Mouse (Mus musculus): ENCODE data around the gene Fate1. TPM values are rescaled to one million over a fixed set of nuclear protein-coding genes. Genes with fewer than 3 reads are reported as not detected.

The Fate1 gene
- polyA plus RNA-seq, 2 experiments = 0.25 TPM; not detected in 1

DNA sequence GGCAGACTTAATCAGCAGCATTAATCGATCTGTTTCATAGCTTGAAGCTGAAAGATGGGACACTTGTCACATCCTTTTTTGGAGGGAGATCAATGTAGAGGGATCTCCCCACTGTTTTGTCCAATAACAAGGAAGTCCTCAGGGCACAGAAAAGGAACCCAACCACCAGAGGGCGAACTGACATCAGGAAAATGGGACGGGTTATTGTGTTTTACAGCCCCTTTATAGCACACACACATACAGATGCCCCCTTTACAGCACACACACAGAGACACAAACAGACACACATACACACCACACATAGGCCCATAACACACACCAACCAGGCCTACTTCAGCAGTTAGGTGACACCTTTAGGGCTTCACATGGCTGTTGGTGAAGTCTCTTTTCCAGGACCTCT is 40.0 kb downstream of the Fate1 start:
- no peaks in the 10 kb centered on the region for H3K36me3 ChIP-seq (ENCODE audit: control insufficient read depth, insufficient read depth, low read length)
- no peak for ATAC-seq (ENCODE audit: low FRiP score, low read depth)
- no peaks in the 10 kb centered on the region for H3K9me3 ChIP-seq (ENCODE audit: control insufficient read depth, low read length)
- no peaks in the 10 kb centered on the region for H3K27me3 ChIP-seq (ENCODE audit: control insufficient read depth, insufficient read depth, low read length)
- H3K4me2 ChIP-seq (replicated peaks; ENCODE audit: low read depth, low read length, severe bottlenecking) = no peak overlapping the region
- no peak overlapping the region for H3K9ac ChIP-seq (ENCODE audit: low read depth, low read length, severe bottlenecking)
- no peak for DNase-seq (ENCODE audit: low spot score)
- no peak overlapping the region for H3K27ac ChIP-seq (replicated peaks; ENCODE audit: low read depth, low read length)
- no peak overlapping the region for H3K4me3 ChIP-seq (replicated peaks; ENCODE audit: low read length)
- no peaks in the 10 kb centered on the region for H3K4me1 ChIP-seq (ENCODE audit: control insufficient read depth, insufficient read depth, low read length)
- 33% methylated on average over 3 of the region's 3 CpGs for WGBS
- no peak for TF ChIP-seq POLR2A (IDR thresholded peaks at IDR 0.05; ENCODE audit: borderline replicate concordance, extremely low read depth, insufficient read depth, insufficient read length)

DNA sequence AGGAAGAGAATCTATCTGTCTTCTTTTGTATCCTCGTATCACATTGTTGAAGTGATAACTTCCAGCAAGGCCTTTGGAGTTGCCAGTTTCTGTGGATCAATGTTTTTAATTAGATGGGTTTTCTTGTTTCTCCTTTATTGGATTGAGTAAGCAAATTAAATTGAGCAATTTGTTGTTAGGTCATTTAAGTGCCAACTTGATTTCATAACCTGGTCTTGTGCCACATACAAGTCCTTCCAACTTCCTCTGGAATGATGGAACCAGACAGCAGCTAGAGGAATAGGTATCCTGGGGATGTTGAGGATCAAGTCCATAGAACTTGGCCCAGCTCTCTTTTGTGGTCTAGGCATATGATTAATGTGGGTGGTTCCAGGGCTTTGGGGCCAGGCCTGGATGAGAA is 49.5 kb downstream of the Fate1 start:
- ATAC-seq (ENCODE audit: low FRiP score, low read depth) = no peak
- WGBS = 85% methylated on average over 1 of the region's 1 CpGs
- no peak for DNase-seq (ENCODE audit: low spot score)

DNA sequence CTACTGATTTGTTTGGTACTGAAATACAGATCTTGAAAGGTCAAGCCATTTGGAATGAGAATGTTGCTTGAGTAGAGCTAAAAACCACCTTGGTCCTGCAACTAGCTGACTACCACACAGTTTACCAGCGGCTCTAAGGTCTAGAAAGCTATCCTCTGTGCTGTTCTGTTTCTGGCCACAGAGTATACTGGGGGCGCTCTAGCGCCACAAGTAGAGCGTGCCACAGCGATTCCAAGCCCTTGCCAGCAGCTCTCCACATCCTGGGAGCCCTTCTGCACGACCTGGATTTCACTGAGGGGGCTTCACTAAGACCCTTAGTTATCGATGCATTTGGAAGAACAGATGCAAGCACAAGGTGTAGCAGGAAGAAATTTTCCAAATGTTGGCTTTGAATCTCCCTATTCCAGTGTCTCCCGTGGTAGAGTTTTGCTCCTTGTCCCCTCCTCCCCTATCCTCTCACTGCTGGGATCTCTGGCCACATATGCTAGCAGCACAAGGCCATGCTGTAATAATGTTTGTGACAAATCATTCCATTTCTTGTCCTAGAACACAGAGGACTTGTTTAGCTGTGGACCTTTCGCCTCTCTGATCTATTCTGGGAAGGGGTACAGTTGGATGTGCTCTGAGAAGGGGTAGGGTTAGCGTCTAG is 50.1 kb downstream of the Fate1 start:
- no peak for TF ChIP-seq POLR2A (IDR thresholded peaks at IDR 0.05; ENCODE audit: borderline replicate concordance, extremely low read depth, insufficient read depth, insufficient read length)
- no peak overlapping the region for H3K9ac ChIP-seq (ENCODE audit: low read depth, low read length, severe bottlenecking)
- peak; percentile 29 for DNase-seq (ENCODE audit: low spot score)
- no peak overlapping the region for H3K4me3 ChIP-seq (replicated peaks; ENCODE audit: low read length)
- ATAC-seq (ENCODE audit: low FRiP score, low read depth) = no peak
- H3K27me3 ChIP-seq (ENCODE audit: control insufficient read depth, insufficient read depth, low read length) = no peaks in the 10 kb centered on the region
- no peaks in the 10 kb centered on the region for H3K36me3 ChIP-seq (ENCODE audit: control insufficient read depth, insufficient read depth, low read length)
- WGBS = 38% methylated on average over 10 of the region's 10 CpGs
- no peak overlapping the region for H3K27ac ChIP-seq (replicated peaks; ENCODE audit: low read depth, low read length)
- H3K4me1 ChIP-seq (ENCODE audit: control insufficient read depth, insufficient read depth, low read length) = no peaks in the 10 kb centered on the region
- no peak overlapping the region for H3K4me2 ChIP-seq (replicated peaks; ENCODE audit: low read depth, low read length, severe bottlenecking)
- no peaks in the 10 kb centered on the region for H3K9me3 ChIP-seq (ENCODE audit: control insufficient read depth, low read length)

More for the DNA sequence above, 49.5 kb downstream of the Fate1 start:
- Histone ChIP-seq H3K4me3 (replicated peaks; ENCODE audit: low read length) (no peak overlapping the region), H3K9me3 (ENCODE audit: control insufficient read depth, low read length) (no peaks in the 10 kb centered on the region), H3K27ac (replicated peaks; ENCODE audit: low read depth, low read length) (no peak overlapping the region), H3K9ac (ENCODE audit: low read depth, low read length, severe bottlenecking) (no peak overlapping the region), H3K4me1 (ENCODE audit: control insufficient read depth, insufficient read depth, low read length) (no peaks in the 10 kb centered on the region), H3K4me2 (replicated peaks; ENCODE audit: low read depth, low read length, severe bottlenecking) (no peak overlapping the region), H3K27me3 (ENCODE audit: control insufficient read depth, insufficient read depth, low read length) (no peaks in the 10 kb centered on the region), H3K36me3 (ENCODE audit: control insufficient read depth, insufficient read depth, low read length) (no peaks in the 10 kb centered on the region)
- no peak for TF ChIP-seq POLR2A (IDR thresholded peaks at IDR 0.05; ENCODE audit: borderline replicate concordance, extremely low read depth, insufficient read depth, insufficient read length)

DNA sequence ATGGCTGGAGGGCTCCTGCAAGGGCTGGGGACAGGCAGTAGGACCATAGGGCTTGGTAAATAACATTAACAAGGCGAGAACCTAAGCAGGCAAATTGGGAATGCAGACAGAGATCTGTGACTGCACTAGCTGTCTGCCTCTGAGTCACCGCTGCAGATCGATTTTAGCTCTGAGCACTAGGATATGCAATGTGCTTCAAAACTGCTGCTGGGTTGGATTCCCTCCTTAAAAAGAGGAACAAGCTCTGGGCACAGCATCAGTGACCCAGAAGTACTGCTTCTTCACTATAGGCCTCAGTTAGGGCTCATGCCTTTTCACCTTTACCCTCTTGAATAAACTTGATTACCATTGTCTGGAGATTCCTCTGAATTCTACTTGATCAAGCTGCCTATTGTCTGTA is 50.8 kb downstream of the Fate1 start:
- no peak overlapping the region for H3K4me2 ChIP-seq (replicated peaks; ENCODE audit: low read depth, low read length, severe bottlenecking)
- H3K4me3 ChIP-seq (replicated peaks; ENCODE audit: low read length) = no peak overlapping the region
- no peaks in the 10 kb centered on the region for H3K9me3 ChIP-seq (ENCODE audit: control insufficient read depth, low read length)
- no peaks in the 10 kb centered on the region for H3K27me3 ChIP-seq (ENCODE audit: control insufficient read depth, insufficient read depth, low read length)
- H3K9ac ChIP-seq (ENCODE audit: low read depth, low read length, severe bottlenecking) = no peak overlapping the region
- no peak overlapping the region for H3K27ac ChIP-seq (replicated peaks; ENCODE audit: low read depth, low read length)
- no peak for DNase-seq (ENCODE audit: low spot score)
- H3K36me3 ChIP-seq (ENCODE audit: control insufficient read depth, insufficient read depth, low read length) = no peaks in the 10 kb centered on the region
- 62% methylated on average over 3 of the region's 3 CpGs for WGBS
- ATAC-seq (ENCODE audit: low FRiP score, low read depth) = no peak
- TF ChIP-seq POLR2A (IDR thresholded peaks at IDR 0.05; ENCODE audit: borderline replicate concordance, extremely low read depth, insufficient read depth, insufficient read length) = no peak
- H3K4me1 ChIP-seq (ENCODE audit: control insufficient read depth, insufficient read depth, low read length) = no peaks in the 10 kb centered on the region

Other genes starting within 250 kb of the Fate1 start
- gene Vma21, start 157.1 kb upstream of the Fate1 start, polyA plus RNA-seq (2012; rRNA removed) = 13.5 and 13.8 TPM in 2 replicates
- 38.1 and 39.7 TPM in 2 replicates for gene Vma21, start 157.1 kb upstream of the Fate1 start, polyA plus RNA-seq (2014; fragmentation: Nextera tagmentation; extraction: Ambion mirVana)
- gene Gm1141, start 52.0 kb upstream of the Fate1 start, polyA plus RNA-seq (2012; rRNA removed) = 2.0 and 2.4 TPM in 2 replicates
- 0.47 TPM in 2 replicates for gene Gm1141, start 52.0 kb upstream of the Fate1 start, polyA plus RNA-seq (2014; fragmentation: Nextera tagmentation; extraction: Ambion mirVana)
- gene Prrg3, start 10.4 kb upstream of the Fate1 start, polyA plus RNA-seq (2012; rRNA removed) = 21.4 and 24.7 TPM in 2 replicates
- 14.2 and 14.6 TPM in 2 replicates for gene Prrg3, start 10.4 kb upstream of the Fate1 start, polyA plus RNA-seq (2014; fragmentation: Nextera tagmentation; extraction: Ambion mirVana)
- 0.49 and 0.51 TPM in 2 replicates for gene Cnga2, start 18.9 kb downstream of the Fate1 start, polyA plus RNA-seq (2012; rRNA removed)
- 0.30 TPM in 1 of 2 replicates, not detected in the other for gene Cnga2, start 18.9 kb downstream of the Fate1 start, polyA plus RNA-seq (2014; fragmentation: Nextera tagmentation; extraction: Ambion mirVana)
- gene Magea4, start 249.0 kb downstream of the Fate1 start, polyA plus RNA-seq (2012; rRNA removed) = not detected in 2 replicates
- not detected in 2 replicates for gene Magea4, start 249.0 kb downstream of the Fate1 start, polyA plus RNA-seq (2014; fragmentation: Nextera tagmentation; extraction: Ambion mirVana)

Data from limb, embryonic 14.5 days (tissue).